8 mouse cellular contexts compared by ENCODE assay signal in genomic region chr11:5474130-5474529, GRCm38 (mm10). TPM values are rescaled to one million over a fixed set of nuclear protein-coding genes. Genes with fewer than 3 reads are reported as not detected.
DNase-seq lines count a peak whose midpoint lies in the region; ATAC-seq and TF ChIP-seq lines count a peak whose summit lies in the region.

No protein-coding gene starts in this region.

- peak; percentile 42 to 48 for DNase-seq in urinary bladder, adult 18-20 months (ENCODE audit: low spot score in 2 of 2)
- no peak for DNase-seq in urinary bladder, postnatal 10 days (ENCODE audit: low spot score)
- DNase-seq in brain, embryonic 14.5 days (ENCODE audit: low read depth), result peak; percentile 85
- DNase-seq in hindbrain, postnatal 0 days (ENCODE audit: low spot score), result peak; percentile 90
- DNase-seq in left cerebral cortex, postnatal 4 days, result peak; percentile 66
- peak; percentile 45 to 59 for DNase-seq in natural killer cell, adult 2 months (ENCODE audit: low spot score in 2 of 2)
- DNase-seq in thymus, postnatal 0 days (ENCODE audit: low spot score), result peak; percentile 82

- H3K9ac ChIP-seq in hindbrain, postnatal 0 days (replicated peaks; ENCODE audit: low read length), result no peak overlapping the region

- H3K36me3 ChIP-seq in hindbrain, postnatal 0 days (ENCODE audit: insufficient read depth, low read length), result no peaks in the 10 kb centered on the region

- intact Hi-C loops in left cerebral cortex, postnatal 4 days (cut with DNase I), result loop anchor here (2.0 to 10.0 kb wide), 2 partner anchors 183 to 359 kb away; no protein-coding TSS in a partner anchor

- TF ChIP-seq CTCF in brain, embryonic 14.5 days (IDR thresholded peaks at IDR 0.05; ENCODE audit: borderline replicate concordance, extremely low read depth, insufficient read depth, insufficient read length), result peak; percentile 73; the same call in 1 of the 2 replicates
- peak; percentile 88 for TF ChIP-seq CTCF in hindbrain, postnatal 0 days (IDR thresholded peaks at IDR 0.05; ENCODE audit: low read depth)

- no peak for TF ChIP-seq POLR2A in brain, embryonic 14.5 days (IDR thresholded peaks at IDR 0.05; ENCODE audit: borderline replicate concordance, extremely low read depth, insufficient read depth, insufficient read length, poor library complexity, severe bottlenecking)

- H3K27ac ChIP-seq in hindbrain, postnatal 0 days, result no peak overlapping the region

- H3K9me3 ChIP-seq in hindbrain, postnatal 0 days (ENCODE audit: low read length), result no peaks in the 10 kb centered on the region

- H3K4me3 ChIP-seq in hindbrain, postnatal 0 days (ENCODE audit: low read length), result no peak overlapping the region

- no peaks in the 10 kb centered on the region for H3K27me3 ChIP-seq in hindbrain, postnatal 0 days (ENCODE audit: insufficient read depth, low read length)

- ATAC-seq in erythroblast, adult 5-6 weeks (replicated peaks; ENCODE audit: low FRiP score, poor library complexity, severe bottlenecking), result peak; percentile 85
- ATAC-seq in hindbrain, postnatal 0 days, result peak; percentile 35; the same call in 1 of the 2 replicates

- H3K4me2 ChIP-seq in hindbrain, postnatal 0 days (ENCODE audit: low read depth, low read length), result no peak overlapping the region

- 5% methylated on average over 5 of the region's 5 CpGs for WGBS in hindbrain, postnatal 0 days

- no peaks in the 10 kb centered on the region for H3K4me1 ChIP-seq in hindbrain, postnatal 0 days (ENCODE audit: insufficient read depth, low read length)

RNA-seq across cellular contexts. Expression of gene Znrf3, which starts 29.5 kb away (rescaled TPM):
- polyA plus RNA-seq in brain, embryonic 14.5 days (2012; rRNA removed), result 3.4 and 7.5 TPM in 2 replicates
- 0.96 TPM in 1 of 2 replicates, not detected in the other for total RNA-seq in erythroblast, adult 5-6 weeks (2015; ENCODE audit: low replicate concordance)
- 0.14 and 0.34 TPM in 2 replicates for total RNA-seq in erythroblast, adult 5-6 weeks (2017; ENCODE audit: low replicate concordance)
- total RNA-seq in hindbrain, postnatal 0 days (2014; rRNA removed), result 13.6 and 17.1 TPM in 2 replicates
- 9.9 and 10.2 TPM in 2 replicates for polyA plus RNA-seq in hindbrain, postnatal 0 days (2015; fragmentation: Nextera tagmentation; extraction: Ambion mirVana)
- 10 to 100 TPM; 17.6 to 21.0 TPM for total RNA-seq in left cerebral cortex, postnatal 4 days (2021)
- 7.4 and 10.9 TPM in 2 replicates for polyA plus RNA-seq in thymus, postnatal 0 days (2015; fragmentation: Nextera tagmentation; extraction: Ambion mirVana)

RNA-seq across cellular contexts. Expression of gene Xbp1, which starts 46.3 kb away (rescaled TPM):
- polyA plus RNA-seq in brain, embryonic 14.5 days (2012; rRNA removed), result 57.8 and 60.8 TPM in 2 replicates
- 68.1 and 83.8 TPM in 2 replicates for total RNA-seq in erythroblast, adult 5-6 weeks (2015; ENCODE audit: low replicate concordance)
- 42.5 and 50.8 TPM in 2 replicates for total RNA-seq in erythroblast, adult 5-6 weeks (2017; ENCODE audit: low replicate concordance)
- 95.0 and 102 TPM in 2 replicates for total RNA-seq in hindbrain, postnatal 0 days (2014; rRNA removed)
- polyA plus RNA-seq in hindbrain, postnatal 0 days (2015; fragmentation: Nextera tagmentation; extraction: Ambion mirVana), result 87.1 and 88.9 TPM in 2 replicates
- 100 to 1,000 TPM in 1 of 2 experiments, 10 to 100 TPM in 1; 91.7 to 110 TPM for total RNA-seq in left cerebral cortex, postnatal 4 days (2021)
- polyA plus RNA-seq in thymus, postnatal 0 days (2015; fragmentation: Nextera tagmentation; extraction: Ambion mirVana), result 194 and 213 TPM in 2 replicates
